In the genomic region with DNA sequence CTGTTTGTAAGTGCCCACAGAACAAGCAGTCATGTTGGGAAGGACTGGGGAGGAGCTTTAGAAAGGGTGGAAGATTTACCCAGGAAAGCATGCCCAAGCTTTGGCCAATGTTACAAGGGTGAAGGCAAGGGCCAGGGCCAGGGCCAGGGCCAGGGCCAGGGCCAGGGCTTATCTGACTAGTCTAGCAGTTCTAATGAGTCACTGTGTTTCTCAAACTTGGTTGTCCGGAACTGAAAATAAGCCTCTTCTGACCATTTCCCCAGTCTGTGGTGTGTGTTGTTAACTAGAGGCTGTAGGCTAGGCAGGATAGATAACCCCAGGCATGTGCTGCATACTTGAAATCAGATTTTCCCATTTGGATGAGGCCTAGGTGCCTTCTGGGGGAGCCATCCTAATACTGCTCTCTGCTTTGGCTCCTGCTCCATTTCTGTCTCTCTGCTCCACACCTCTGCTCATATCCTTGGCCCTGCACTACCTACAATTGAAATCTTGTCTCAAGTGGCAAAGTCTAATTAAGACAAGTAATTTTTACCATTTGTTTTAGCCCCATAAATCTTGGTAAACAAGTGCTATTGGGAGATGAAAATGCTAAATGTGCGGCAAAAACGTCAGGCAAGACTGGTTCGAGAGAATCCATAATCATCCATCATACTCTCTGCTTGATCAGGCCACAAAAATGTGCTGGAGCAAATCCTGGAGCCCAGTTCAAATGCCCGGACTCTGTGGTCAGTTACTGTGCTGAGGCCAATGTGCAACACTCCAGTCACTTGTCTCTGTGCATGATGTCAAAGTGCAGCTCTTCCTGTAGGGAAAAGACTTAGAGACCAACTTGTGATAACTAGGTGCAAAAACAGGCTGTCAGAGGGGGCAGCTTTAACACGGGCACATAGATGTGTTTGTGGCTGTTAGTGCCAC, we compare ENCODE assay signal across 24 mouse cellular contexts.
DNase-seq lines count a peak whose midpoint lies in the region; ATAC-seq and TF ChIP-seq lines count a peak whose summit lies in the region.
"Had no signal": no experiment of that assay in that cellular context is flagged by ENCODE, and none has a peak within 500 bp of the region (broad histone marks: within the 10 kb centered on the region; RNA-seq: fewer than 3 reads in every experiment).

No protein-coding gene starts in this region.

- no peaks in the 10 kb centered on the region; the same call in 1 of the 2 replicates for H3K4me1 ChIP-seq in kidney, adult 2 months (ENCODE audit: control insufficient read depth, insufficient read depth, low read length)
- no peaks in the 10 kb centered on the region for H3K4me1 ChIP-seq in kidney, embryonic 16.5 days (ENCODE audit: insufficient read depth, low read length)
- H3K4me1 ChIP-seq in forebrain, embryonic 12.5 days, result no peaks in the 10 kb centered on the region
- H3K4me1 ChIP-seq in stomach, postnatal 0 days (replicated peaks; ENCODE audit: control insufficient read depth, insufficient read depth), result no peaks in the 10 kb centered on the region
- H3K4me1 ChIP-seq: heart, embryonic 12.5 days; limb, embryonic 15.5 days; neural tube, embryonic 13.5 days; stomach, embryonic 15.5 days had no signal

- no peak overlapping the region for H3K9ac ChIP-seq in kidney, embryonic 16.5 days (replicated peaks; ENCODE audit: low read length)
- H3K9ac ChIP-seq in forebrain, embryonic 12.5 days, result no peak overlapping the region
- H3K9ac ChIP-seq in stomach, postnatal 0 days (ENCODE audit: low read length), result no peak overlapping the region
- H3K9ac ChIP-seq: heart, embryonic 12.5 days; limb, embryonic 15.5 days; neural tube, embryonic 13.5 days; stomach, embryonic 15.5 days had no signal

- peak; percentile 55 for DNase-seq in kidney, adult 2 months
- peak; percentile 91 for DNase-seq in 3T3-L1 (ENCODE audit: low read depth, low spot score)
- DNase-seq in Patski (ENCODE audit: low read depth, low spot score), result peak; percentile 58
- peak; percentile 57 to 75 for DNase-seq in adrenal gland, postnatal 36 days
- DNase-seq in stomach, postnatal 0 days (ENCODE audit: low spot score), result no peak
- DNase-seq: cerebellum, adult 8-10 months; cerebellum, postnatal 36 days; embryo, embryonic 11 days; gastrocnemius, postnatal 14 days; heart, adult 18-20 months; heart, postnatal 10 days; left cerebral cortex, postnatal 4 days; lung, postnatal 4 days; midbrain, embryonic 14.5 days; thymus, adult 2 months; thymus, postnatal 4 days had no signal

- no peaks in the 10 kb centered on the region for H3K27me3 ChIP-seq in kidney, adult 2 months (replicated peaks; ENCODE audit: control insufficient read depth, insufficient read depth, low read length)
- H3K27me3 ChIP-seq in kidney, embryonic 16.5 days (ENCODE audit: insufficient read depth, low read length), result no peaks in the 10 kb centered on the region
- no peaks in the 10 kb centered on the region for H3K27me3 ChIP-seq in Patski
- no peaks in the 10 kb centered on the region for H3K27me3 ChIP-seq in forebrain, embryonic 12.5 days
- H3K27me3 ChIP-seq in stomach, postnatal 0 days (ENCODE audit: control insufficient read depth, insufficient read depth, low read length), result no peaks in the 10 kb centered on the region
- H3K27me3 ChIP-seq: heart, embryonic 12.5 days; limb, embryonic 15.5 days; neural tube, embryonic 13.5 days; stomach, embryonic 15.5 days had no signal

- TF ChIP-seq POLR2A in kidney, adult 2 months (IDR thresholded peaks at IDR 0.05; ENCODE audit: low read depth, low read length), result no peak

- H3K27ac ChIP-seq in kidney, adult 2 months (ENCODE audit: insufficient read depth, low read depth, low read length), result no peak overlapping the region
- no peak overlapping the region for H3K27ac ChIP-seq in kidney, embryonic 16.5 days (ENCODE audit: low read length)
- H3K27ac ChIP-seq in forebrain, embryonic 12.5 days, result no peak overlapping the region
- H3K27ac ChIP-seq in stomach, postnatal 0 days (replicated peaks), result no peak overlapping the region
- H3K27ac ChIP-seq: limb, embryonic 15.5 days; neural tube, embryonic 13.5 days; stomach, embryonic 15.5 days had no signal

- H3K9me3 ChIP-seq in kidney, embryonic 16.5 days (ENCODE audit: low read length), result peaks cover 16% of the 10 kb centered on the region
- H3K9me3 ChIP-seq in forebrain, embryonic 12.5 days, result peaks cover 23% of the 10 kb centered on the region
- no peaks in the 10 kb centered on the region for H3K9me3 ChIP-seq in stomach, postnatal 0 days (ENCODE audit: control insufficient read depth, low read length)
- H3K9me3 ChIP-seq: stomach, embryonic 15.5 days had no signal

- TF ChIP-seq EP300 in stomach, postnatal 0 days (optimal IDR thresholded peaks at IDR 0.05), result no peak

- H3K4me3 ChIP-seq in kidney, adult 2 months (ENCODE audit: insufficient read depth, low read depth, low read length), result no peak overlapping the region
- H3K4me3 ChIP-seq in kidney, embryonic 16.5 days (ENCODE audit: low read length), result no peak overlapping the region
- no peak overlapping the region for H3K4me3 ChIP-seq in forebrain, embryonic 12.5 days (replicated peaks)
- no peak overlapping the region for H3K4me3 ChIP-seq in stomach, postnatal 0 days (ENCODE audit: low read depth, low read length)
- H3K4me3 ChIP-seq: heart, embryonic 12.5 days; limb, embryonic 15.5 days; neural tube, embryonic 13.5 days; stomach, embryonic 15.5 days had no signal

- ATAC-seq in kidney, embryonic 16.5 days (ENCODE audit: low FRiP score, low TSS enrichment), result no peak
- ATAC-seq in Patski, result peak; percentile 88
- ATAC-seq in forebrain, embryonic 12.5 days (ENCODE audit: low FRiP score), result no peak
- no peak for ATAC-seq in stomach, postnatal 0 days (ENCODE audit: low FRiP score, low TSS enrichment)
- ATAC-seq: forebrain, embryonic 16.5 days; intestine, postnatal 0 days had no signal

- POLR2A ChIA-PET in Patski (lab: Charles Lee), result interaction anchor here (0.6 kb wide), 1 partner anchor 157 kb away, joined by 3 read pairs; no protein-coding TSS in a partner anchor

- CTCF ChIA-PET in Patski (lab: Charles Lee), result interaction anchor here (1.0 to 2.5 kb wide), 5 partner anchors 9 to 137 kb away, joined by 3 to 13 read pairs (median 3); no protein-coding TSS in a partner anchor

- in situ Hi-C loops in Patski (cut with MboI; ENCODE audit: low pct_unique_long_range_greater_than_20kb), result no loop called here

- no peak overlapping the region for H3K4me2 ChIP-seq in kidney, embryonic 16.5 days (replicated peaks; ENCODE audit: low read depth, low read length)
- H3K4me2 ChIP-seq in forebrain, embryonic 12.5 days, result no peak overlapping the region
- no peak overlapping the region for H3K4me2 ChIP-seq in stomach, postnatal 0 days (replicated peaks; ENCODE audit: low read depth)
- H3K4me2 ChIP-seq: heart, embryonic 12.5 days; limb, embryonic 15.5 days; neural tube, embryonic 13.5 days; stomach, embryonic 15.5 days had no signal

- H3K36me3 ChIP-seq in kidney, adult 2 months (ENCODE audit: control insufficient read depth, insufficient read depth, low read length), result no peaks in the 10 kb centered on the region
- H3K36me3 ChIP-seq in kidney, embryonic 16.5 days (ENCODE audit: insufficient read depth, low read length), result no peaks in the 10 kb centered on the region
- H3K36me3 ChIP-seq in forebrain, embryonic 12.5 days (replicated peaks), result no peaks in the 10 kb centered on the region
- H3K36me3 ChIP-seq in stomach, postnatal 0 days (ENCODE audit: control insufficient read depth, insufficient read depth, low read length), result no peaks in the 10 kb centered on the region
- H3K36me3 ChIP-seq: heart, embryonic 12.5 days; limb, embryonic 15.5 days; neural tube, embryonic 13.5 days; stomach, embryonic 15.5 days had no signal

- WGBS in kidney, adult 2 months, result 72% methylated on average over 6 of the region's 6 CpGs
- 85% methylated on average over 6 of the region's 6 CpGs for WGBS in kidney, embryonic 16.5 days
- 90% methylated on average over 6 of the region's 6 CpGs for WGBS in forebrain, embryonic 12.5 days
- WGBS in stomach, postnatal 0 days, result 75% methylated on average over 6 of the region's 6 CpGs

- TF ChIP-seq CTCF in kidney, adult 2 months (conservative IDR thresholded peaks at IDR 0.05; ENCODE audit: insufficient read depth, insufficient read length, low read depth, low read length), result no peak
- no peak for TF ChIP-seq CTCF in Patski (IDR thresholded peaks at IDR 0.05)
- no peak for TF ChIP-seq CTCF in stomach, postnatal 0 days (IDR thresholded peaks at IDR 0.05; ENCODE audit: low read depth)
